Mouse (Mus musculus): ENCODE data around the gene Agrp. TPM values are rescaled to one million over a fixed set of nuclear protein-coding genes. Genes with fewer than 3 reads are reported as not detected.

The Agrp gene
- 0.62 and 0.68 TPM in 2 replicates for polyA plus RNA-seq (2015; fragmentation: Nextera tagmentation; extraction: Ambion mirVana)

GRCm38 (mm10) chr8:105636963-105637510 is at the start of gene Agrp:
Agrp (minus strand) TSS chr8:105637393.

DNA sequence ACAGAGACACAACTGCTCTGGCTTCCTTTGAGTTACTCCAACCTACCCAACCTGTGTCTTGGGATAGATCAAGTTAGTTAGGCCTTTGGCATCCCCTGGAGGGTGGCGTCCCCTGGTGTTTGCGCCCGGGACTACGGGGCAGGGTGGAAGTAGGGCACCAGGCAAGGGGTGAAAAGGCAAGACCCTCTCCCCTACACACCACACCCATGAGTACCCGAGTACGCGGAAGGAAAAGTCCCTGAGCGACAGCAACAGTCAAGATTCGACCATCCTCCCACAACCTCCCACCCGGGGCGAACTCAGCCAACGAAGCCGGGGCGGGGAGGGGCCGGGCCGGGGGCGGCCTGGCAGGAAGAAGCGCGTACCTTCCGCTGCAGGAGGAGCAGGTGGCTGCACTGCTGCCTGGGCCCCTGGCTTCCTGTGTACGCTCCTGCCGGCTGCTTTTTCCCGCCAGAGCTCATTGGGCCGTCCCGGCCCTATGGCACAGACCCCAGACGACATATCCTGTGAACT is 48.7 kb upstream of the Agrp start, which contains the start of gene Carmil2:
TSS of gene Carmil2 (plus strand) at position 479 of the 513 bp plus-strand sequence.

DNA sequence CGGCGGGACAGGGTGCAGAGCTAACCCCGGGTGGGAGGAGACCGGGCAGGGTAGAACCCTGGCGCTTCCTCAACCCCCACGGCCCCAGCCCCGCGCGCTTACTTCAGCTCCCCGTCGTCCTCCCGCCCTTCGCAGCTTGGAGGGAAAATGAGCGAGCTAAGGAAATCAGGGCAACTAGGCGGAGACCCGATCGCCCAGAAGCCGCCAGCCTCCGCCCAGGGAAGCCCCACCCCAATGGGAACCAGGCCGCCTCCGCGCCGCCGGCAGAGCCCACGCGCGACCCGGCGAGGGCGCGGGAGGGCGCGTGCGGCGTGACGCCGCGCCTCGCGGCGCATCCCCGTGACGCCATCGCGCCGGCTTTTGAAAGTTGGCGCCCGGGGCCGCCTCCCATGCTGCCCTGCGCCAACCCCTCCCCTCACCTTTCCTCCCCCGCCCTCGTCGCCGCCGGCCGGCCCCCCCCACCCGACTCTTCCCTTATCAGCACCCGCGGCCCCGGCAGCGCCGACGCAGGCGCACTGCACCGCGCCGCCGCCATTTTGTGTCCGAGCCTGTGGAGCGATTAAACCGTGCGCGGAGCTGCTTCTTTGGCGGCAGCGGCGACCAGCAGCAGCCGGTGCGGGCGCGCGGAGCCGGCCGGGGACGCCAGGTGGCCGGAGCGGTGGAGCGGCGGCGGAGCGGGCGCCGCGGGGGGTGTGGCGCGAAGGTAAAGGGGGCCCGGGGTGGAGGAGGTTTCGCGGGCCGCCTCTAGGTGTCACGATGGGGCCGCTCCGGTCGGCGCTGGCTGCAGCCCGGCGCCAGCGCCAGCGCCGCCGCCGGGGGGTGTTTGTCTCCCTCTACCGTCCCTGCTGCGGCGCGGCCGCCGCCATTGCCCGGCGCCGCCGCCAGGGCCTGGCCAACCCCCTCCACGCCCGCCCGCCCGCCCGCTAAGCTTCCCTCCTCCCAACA is 903 bp downstream of the Agrp start, which contains the start of gene Ctcf:
TSS of gene Ctcf (plus strand) at position 551 of the 945 bp plus-strand sequence.

DNA sequence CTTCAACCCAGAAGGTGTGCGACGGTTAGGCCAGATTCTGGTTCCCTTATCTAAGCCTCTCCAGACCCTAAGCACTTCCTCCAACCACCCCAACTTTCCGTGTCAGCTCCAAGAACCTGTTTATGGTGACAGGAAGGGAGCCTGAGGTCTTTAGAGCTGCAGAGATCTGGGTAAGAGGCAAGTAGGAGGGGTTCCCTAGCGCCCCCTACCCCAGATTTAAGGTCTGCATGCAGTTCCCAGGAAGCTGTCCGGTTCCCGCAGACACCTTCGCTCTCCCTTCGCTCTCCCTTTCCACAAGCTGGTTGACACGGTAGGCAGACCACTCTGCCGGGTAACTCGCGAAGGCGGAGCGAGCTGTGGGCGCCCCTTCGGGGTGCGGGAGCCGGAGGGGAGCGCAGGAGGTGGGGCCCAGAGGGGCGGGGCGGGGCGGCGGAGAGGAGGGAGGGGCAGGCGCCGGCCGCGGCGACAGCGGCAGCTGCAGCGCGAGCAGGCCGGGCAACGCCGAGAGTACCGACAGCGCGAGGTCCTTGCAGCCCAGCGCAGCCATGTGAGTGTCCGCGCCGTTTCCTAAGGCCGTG is 32.3 kb downstream of the Agrp start, which contains the start of gene Ripor1:
TSS of gene Ripor1 (plus strand) at position 452 of the 578 bp plus-strand sequence.

GRCm38 (mm10) chr8:105565952-105566702 is 71.1 kb downstream of the Agrp start, which contains the start of gene Atp6v0d1:
Atp6v0d1 (minus strand) TSS chr8:105566047.

GRCm38 (mm10) chr8:105518436-105519313 is 118.5 kb downstream of the Agrp start, which contains the start of gene Hsd11b2:
Hsd11b2 (plus strand) TSS chr8:105518755.

MicroRNAs within 50 kb of the gene (microRNA counts, 519-probe panel; counts per million panel counts)
- 40.5 counts per million for microRNA mmu-miR-1966

Small RNAs within 50 kb of the gene (microRNA-seq; reads per million reads assigned to microRNA genes)
- not detected for gene Mir1966

Other genes starting within 250 kb of the Agrp start
- not detected in 2 replicates for gene Kctd19, start 223.9 kb downstream of the Agrp start, polyA plus RNA-seq (2015; fragmentation: Nextera tagmentation; extraction: Ambion mirVana)
- gene Lrrc36, start 223.8 kb downstream of the Agrp start, polyA plus RNA-seq (2015; fragmentation: Nextera tagmentation; extraction: Ambion mirVana): 0.53 and 0.54 TPM in 2 replicates
- gene Tppp3, start 165.9 kb downstream of the Agrp start, polyA plus RNA-seq (2015; fragmentation: Nextera tagmentation; extraction: Ambion mirVana): 263 and 304 TPM in 2 replicates
- 33.4 and 36.8 TPM in 2 replicates for gene Zdhhc1, start 140.5 kb downstream of the Agrp start, polyA plus RNA-seq (2015; fragmentation: Nextera tagmentation; extraction: Ambion mirVana)
- 0.45 and 0.53 TPM in 2 replicates for gene Hsd11b2, start 118.6 kb downstream of the Agrp start, polyA plus RNA-seq (2015; fragmentation: Nextera tagmentation; extraction: Ambion mirVana)
- gene Atp6v0d1, start 71.3 kb downstream of the Agrp start, polyA plus RNA-seq (2015; fragmentation: Nextera tagmentation; extraction: Ambion mirVana): 272 and 303 TPM in 2 replicates
- gene Ripor1, start 32.1 kb downstream of the Agrp start, polyA plus RNA-seq (2015; fragmentation: Nextera tagmentation; extraction: Ambion mirVana): 29.7 and 37.3 TPM in 2 replicates
- 75.4 and 85.3 TPM in 2 replicates for gene Ctcf, start 825 bp downstream of the Agrp start, polyA plus RNA-seq (2015; fragmentation: Nextera tagmentation; extraction: Ambion mirVana)
- gene Carmil2, start 48.9 kb upstream of the Agrp start, polyA plus RNA-seq (2015; fragmentation: Nextera tagmentation; extraction: Ambion mirVana): 40.1 and 40.8 TPM in 2 replicates
- 68.4 and 74.5 TPM in 2 replicates for gene Acd, start 63.7 kb upstream of the Agrp start, polyA plus RNA-seq (2015; fragmentation: Nextera tagmentation; extraction: Ambion mirVana)
- 74.7 and 80.3 TPM in 2 replicates for gene Pard6a, start 63.8 kb upstream of the Agrp start, polyA plus RNA-seq (2015; fragmentation: Nextera tagmentation; extraction: Ambion mirVana)
- 0.28 TPM in 1 of 2 replicates, not detected in the other for gene 4933405L10Rik, start 70.3 kb upstream of the Agrp start, polyA plus RNA-seq (2015; fragmentation: Nextera tagmentation; extraction: Ambion mirVana)
- 18.7 and 20.6 TPM in 2 replicates for gene Enkd1, start 70.8 kb upstream of the Agrp start, polyA plus RNA-seq (2015; fragmentation: Nextera tagmentation; extraction: Ambion mirVana)
- gene Gfod2, start 121.3 kb upstream of the Agrp start, polyA plus RNA-seq (2015; fragmentation: Nextera tagmentation; extraction: Ambion mirVana): 43.2 and 48.6 TPM in 2 replicates
- 6.8 and 7.9 TPM in 2 replicates for gene Ranbp10, start 190.0 kb upstream of the Agrp start, polyA plus RNA-seq (2015; fragmentation: Nextera tagmentation; extraction: Ambion mirVana)
- 0.25 and 0.45 TPM in 2 replicates for gene Tsnaxip1, start 190.3 kb upstream of the Agrp start, polyA plus RNA-seq (2015; fragmentation: Nextera tagmentation; extraction: Ambion mirVana)
- gene Cenpt, start 215.9 kb upstream of the Agrp start, polyA plus RNA-seq (2015; fragmentation: Nextera tagmentation; extraction: Ambion mirVana): 33.7 and 38.1 TPM in 2 replicates
- 46.5 and 47.5 TPM in 2 replicates for gene Thap11, start 217.7 kb upstream of the Agrp start, polyA plus RNA-seq (2015; fragmentation: Nextera tagmentation; extraction: Ambion mirVana)
- gene Nutf2, start 223.2 kb upstream of the Agrp start, polyA plus RNA-seq (2015; fragmentation: Nextera tagmentation; extraction: Ambion mirVana): 124 and 138 TPM in 2 replicates
- gene Edc4, start 243.5 kb upstream of the Agrp start, polyA plus RNA-seq (2015; fragmentation: Nextera tagmentation; extraction: Ambion mirVana): 28.9 and 35.3 TPM in 2 replicates

Measured in neural tube, postnatal 0 days (tissue).